Mouse (Mus musculus): Measurements from ENCODE around the gene Ankrd35. TPM values are rescaled to one million over a fixed set of nuclear protein-coding genes. Genes with fewer than 3 reads are reported as not detected.

The Ankrd35 gene
- polyA plus RNA-seq, 1 experiment: 30.5 TPM

Other genes starting within 250 kb of the Ankrd35 start
- gene BC107364, start 217.8 kb upstream of the Ankrd35 start, polyA plus RNA-seq (2012; ENCODE audit: insufficient read depth, low replicate concordance): not detected in 2 replicates
- gene Hfe2, start 145.0 kb upstream of the Ankrd35 start, polyA plus RNA-seq (2012; ENCODE audit: insufficient read depth, low replicate concordance): 21.2 and 30.0 TPM in 2 replicates
- 4.1 and 22.7 TPM in 2 replicates for gene Txnip, start 112.2 kb upstream of the Ankrd35 start, polyA plus RNA-seq (2012; ENCODE audit: insufficient read depth, low replicate concordance)
- gene Gm16253, start 93.1 kb upstream of the Ankrd35 start, polyA plus RNA-seq (2012; ENCODE audit: insufficient read depth, low replicate concordance): 0.51 TPM in 1 of 2 replicates, not detected in the other
- gene Polr3gl, start 76.0 kb upstream of the Ankrd35 start, polyA plus RNA-seq (2012; ENCODE audit: insufficient read depth, low replicate concordance): 4.6 and 15.4 TPM in 2 replicates
- not detected in 2 replicates for gene Ankrd34a, start 73.5 kb upstream of the Ankrd35 start, polyA plus RNA-seq (2012; ENCODE audit: insufficient read depth, low replicate concordance)
- gene Lix1l, start 69.0 kb upstream of the Ankrd35 start, polyA plus RNA-seq (2012; ENCODE audit: insufficient read depth, low replicate concordance): 1.2 TPM in 1 of 2 replicates, not detected in the other
- 14.0 and 112 TPM in 2 replicates for gene Rbm8a, start 40.2 kb upstream of the Ankrd35 start, polyA plus RNA-seq (2012; ENCODE audit: insufficient read depth, low replicate concordance)
- 2.2 TPM in 1 of 2 replicates, not detected in the other for gene Pex11b, start 34.8 kb upstream of the Ankrd35 start, polyA plus RNA-seq (2012; ENCODE audit: insufficient read depth, low replicate concordance)
- not detected in 2 replicates for gene Gm42957, start 34.7 kb upstream of the Ankrd35 start, polyA plus RNA-seq (2012; ENCODE audit: insufficient read depth, low replicate concordance)
- gene Itga10, start 24.5 kb upstream of the Ankrd35 start, polyA plus RNA-seq (2012; ENCODE audit: insufficient read depth, low replicate concordance): 0.01 TPM in 1 of 2 replicates, not detected in the other
- gene Pias3, start 26.3 kb downstream of the Ankrd35 start, polyA plus RNA-seq (2012; ENCODE audit: insufficient read depth, low replicate concordance): 30.6 and 32.8 TPM in 2 replicates
- 0.17 TPM in 1 of 2 replicates, not detected in the other for gene Nudt17, start 38.4 kb downstream of the Ankrd35 start, polyA plus RNA-seq (2012; ENCODE audit: insufficient read depth, low replicate concordance)
- gene Polr3c, start 57.5 kb downstream of the Ankrd35 start, polyA plus RNA-seq (2012; ENCODE audit: insufficient read depth, low replicate concordance): 0.70 and 5.0 TPM in 2 replicates
- 2.5 and 19.1 TPM in 2 replicates for gene Rnf115, start 57.5 kb downstream of the Ankrd35 start, polyA plus RNA-seq (2012; ENCODE audit: insufficient read depth, low replicate concordance)
- 0.89 TPM in 1 of 2 replicates, not detected in the other for gene Pdzk1, start 159.2 kb downstream of the Ankrd35 start, polyA plus RNA-seq (2012; ENCODE audit: insufficient read depth, low replicate concordance)
- not detected in 2 replicates for gene Cd160, start 159.2 kb downstream of the Ankrd35 start, polyA plus RNA-seq (2012; ENCODE audit: insufficient read depth, low replicate concordance)
- not detected in 2 replicates for gene Gja5, start 234.6 kb downstream of the Ankrd35 start, polyA plus RNA-seq (2012; ENCODE audit: insufficient read depth, low replicate concordance)
- gene Gpr89, start 235.2 kb downstream of the Ankrd35 start, polyA plus RNA-seq (2012; ENCODE audit: insufficient read depth, low replicate concordance): 0.97 and 1.8 TPM in 2 replicates